Mouse (Mus musculus) left cerebral cortex, adult 18-20 months (tissue): ENCODE measurements around the gene Suco. TPM values are rescaled to one million over a fixed set of nuclear protein-coding genes. Genes with fewer than 3 reads are reported as not detected.
A peak's percentile ranks its signal among the peaks of the same experiment; 100 is the strongest.

Experiments
- DNase-seq, 2 experiments: peaks; one replicate each; pipeline ENCODE4 v3.0.0; 2021 to 2022; ENCODE audit warnings: low spot score in 2 of 2, mixed read lengths in 1 of 2
- total RNA-seq, 2 experiments: library from RNA; stranded (reverse); gene quantifications; 2 replicates each; pipeline ENCODE4 v1.2.3; 2021

Gene Suco
- total RNA-seq, 2 experiments from 2014 or later: 32.6 to 38.2 TPM

GRCm38 (mm10) chr1:161894553-161894952 is 18.1 kb upstream of the Suco start:
- no peak for DNase-seq

- DNase-seq: no peak
These were observed 17.6 kb upstream of the Suco start for GRCm38 (mm10) chr1:161894126-161894525.

- no peak for DNase-seq
These were observed 12.3 kb upstream of the Suco start for GRCm38 (mm10) chr1:161888823-161889222.

GRCm38 (mm10) chr1:161887679-161888260 is 11.3 kb upstream of the Suco start:
- DNase-seq: no peak

DNA sequence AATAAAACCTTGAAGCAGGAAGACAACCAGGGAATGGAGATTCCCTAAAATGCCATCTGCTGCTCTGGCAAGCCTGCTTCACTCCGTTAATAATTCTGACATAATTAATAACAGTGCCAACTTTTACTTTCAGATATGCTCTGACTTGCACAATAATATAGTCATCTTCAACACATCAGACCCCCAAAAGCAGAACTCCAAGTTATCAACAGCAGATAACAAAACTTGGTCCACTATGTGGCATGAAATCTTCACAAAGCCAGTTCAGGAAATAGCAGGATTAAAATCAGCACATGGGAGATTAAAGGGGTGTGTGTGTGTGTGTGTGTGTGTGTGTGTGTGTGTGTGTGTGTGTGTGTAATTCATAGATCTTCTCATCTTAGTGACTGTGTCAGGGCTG is 9.3 kb upstream of the Suco start:
- DNase-seq: no peak

DNA sequence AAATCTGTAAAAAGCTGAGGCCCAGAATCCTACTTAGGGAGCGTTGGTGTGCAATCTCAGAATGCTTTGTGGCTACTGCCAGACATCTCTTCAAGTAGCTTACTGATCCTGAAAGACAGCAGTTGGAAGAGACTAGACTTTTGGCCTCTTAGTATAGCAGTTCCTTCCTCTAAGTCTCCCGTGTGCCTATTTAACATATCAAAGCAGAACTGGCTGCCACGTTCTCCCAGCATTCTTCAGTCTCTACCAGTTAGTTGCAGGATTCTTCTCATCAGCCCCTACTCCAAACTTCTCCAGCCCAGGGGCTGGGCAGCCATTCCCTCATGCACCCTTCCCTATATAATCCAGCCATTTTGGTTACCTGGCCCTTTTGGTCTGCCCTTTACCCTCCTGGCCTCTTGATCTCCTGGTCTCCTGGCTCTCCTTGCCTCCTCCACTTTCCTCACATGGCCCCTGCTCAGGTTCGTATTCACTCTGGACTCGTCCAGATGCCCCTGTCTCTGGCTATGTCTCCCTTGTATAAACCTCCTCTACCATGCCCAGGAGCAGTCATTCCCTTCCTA is 1.2 kb upstream of the Suco start:
- DNase-seq: no peak

- DNase-seq: peak in 1 of 2 experiments; percentile 4
These were observed 553 bp downstream of the Suco start for GRCm38 (mm10) chr1:161875706-161876552.

GRCm38 (mm10) chr1:161869422-161869821 is 7.1 kb downstream of the Suco start:
- no peak for DNase-seq

DNA sequence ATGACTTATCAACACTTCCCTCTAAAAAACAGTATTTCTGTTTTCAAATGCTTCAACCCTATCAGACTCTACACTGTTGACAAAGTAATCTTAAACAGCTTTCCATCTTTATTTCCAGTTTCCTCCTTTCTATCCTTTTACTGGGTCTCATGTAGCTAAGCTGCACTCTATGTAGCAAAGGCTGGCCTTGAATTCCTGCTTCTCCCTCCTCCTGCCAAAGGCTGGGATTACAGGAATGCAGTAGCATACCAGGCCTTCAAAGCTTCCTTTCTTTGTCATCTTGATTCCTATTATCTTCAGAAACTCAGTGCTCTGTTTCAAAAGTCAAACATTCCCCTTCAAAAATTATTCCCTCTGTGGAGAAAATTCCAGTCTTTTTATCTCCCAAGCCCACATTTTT is 8.1 kb downstream of the Suco start:
- DNase-seq: no peak

DNA sequence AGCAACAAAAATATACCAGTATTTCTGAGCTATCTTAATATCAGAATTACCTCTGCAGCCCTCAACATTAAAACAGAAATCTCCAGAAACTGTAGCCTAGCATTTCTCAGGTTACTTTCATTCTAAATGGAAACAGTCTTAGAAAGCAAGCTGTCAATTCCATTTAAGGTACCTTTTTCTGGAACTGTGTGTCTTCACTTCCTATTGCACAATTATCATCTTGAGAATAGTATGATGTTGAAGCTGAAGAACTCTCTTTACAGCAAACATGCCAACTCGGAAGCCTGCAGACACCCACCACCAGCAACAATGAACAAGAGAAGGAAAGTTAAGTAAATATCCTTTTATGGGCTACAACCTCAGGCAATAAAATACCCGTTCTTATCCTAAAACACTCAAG is 12.7 kb downstream of the Suco start:
- no peak for DNase-seq

GRCm38 (mm10) chr1:161859248-161859647 is 17.2 kb downstream of the Suco start:
- no peak for DNase-seq

DNA sequence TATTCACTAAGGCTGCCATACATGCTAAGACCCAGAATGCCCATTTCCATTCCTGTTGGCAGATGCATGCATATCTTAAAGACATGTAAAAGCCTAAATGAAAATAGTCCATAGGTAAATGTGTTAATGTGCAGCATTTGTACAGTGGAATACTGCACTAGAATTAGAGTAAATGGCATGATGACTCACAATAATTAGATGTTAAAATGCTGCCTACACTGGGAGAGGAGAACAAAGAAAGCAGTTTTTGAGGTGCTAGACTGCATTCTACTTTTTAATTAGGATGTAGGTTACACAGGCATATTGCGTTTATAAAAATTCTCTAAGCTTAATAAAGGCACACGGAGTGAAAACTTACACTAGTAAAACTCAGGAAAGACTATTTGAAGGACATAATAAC is 49.8 kb downstream of the Suco start:
- DNase-seq: no peak

GRCm38 (mm10) chr1:161809428-161809827 is 67.1 kb downstream of the Suco start:
- DNase-seq: no peak

DNA sequence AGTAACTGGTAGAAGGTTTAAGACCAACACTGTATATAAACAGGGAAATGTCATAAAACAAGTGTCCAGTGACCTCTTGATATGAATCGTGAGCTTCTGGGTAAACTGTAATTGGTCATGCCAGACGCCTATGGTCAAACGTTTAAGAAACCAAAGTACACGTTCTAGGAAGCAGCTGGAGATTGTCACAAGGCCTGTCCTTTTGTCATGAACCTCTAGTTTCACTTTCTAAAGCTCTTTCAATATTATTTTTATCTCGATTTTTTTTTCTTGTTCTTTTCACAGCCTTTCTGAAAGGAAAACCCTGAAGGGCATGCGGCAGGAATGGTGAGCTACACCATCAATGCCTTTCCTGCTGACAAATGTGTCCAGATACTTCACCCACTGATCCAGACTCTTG is 67.5 kb downstream of the Suco start:
- no peak for DNase-seq

DNA sequence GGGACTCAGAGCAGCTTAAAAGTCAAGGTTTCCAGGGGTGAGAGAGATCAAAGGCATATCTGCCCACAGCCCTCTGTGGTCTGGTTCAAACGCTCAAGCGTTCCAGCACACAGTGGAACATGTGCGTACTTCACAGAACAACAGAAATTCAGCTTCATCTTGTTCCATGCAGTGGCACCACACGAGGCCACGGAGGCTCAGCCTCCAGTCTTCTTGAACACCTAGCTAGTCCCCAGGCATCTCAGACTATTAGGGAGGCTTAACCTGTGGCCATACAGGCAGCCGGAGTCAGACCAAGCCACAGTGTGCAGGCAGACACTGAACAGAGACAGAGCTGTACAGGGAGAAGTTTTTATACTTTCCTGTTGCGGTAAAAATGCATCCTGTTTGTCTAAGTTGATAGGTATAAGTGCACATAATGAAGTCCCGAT is 71.9 kb downstream of the Suco start:
- DNase-seq: no peak

DNA sequence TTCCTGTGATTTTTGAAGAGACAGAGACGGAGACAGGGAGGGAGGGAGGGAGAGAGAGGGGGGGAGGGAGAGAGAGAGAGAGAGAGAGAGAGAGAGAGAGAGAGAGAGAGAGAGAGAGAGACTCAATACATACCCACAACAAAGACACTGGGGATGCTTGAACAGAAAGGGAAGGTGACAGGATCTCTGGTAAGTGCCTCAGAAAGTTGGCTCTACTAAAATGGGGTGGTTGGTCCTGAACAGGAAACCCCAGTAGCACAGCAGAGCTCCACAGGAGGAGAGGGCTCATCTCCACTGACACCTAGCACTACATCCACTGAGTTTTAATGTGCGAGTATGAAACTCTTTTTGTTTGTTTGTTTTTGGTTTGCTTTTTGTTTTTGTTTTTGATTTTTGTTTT is 75.2 kb downstream of the Suco start:
- DNase-seq: no peak

DNA sequence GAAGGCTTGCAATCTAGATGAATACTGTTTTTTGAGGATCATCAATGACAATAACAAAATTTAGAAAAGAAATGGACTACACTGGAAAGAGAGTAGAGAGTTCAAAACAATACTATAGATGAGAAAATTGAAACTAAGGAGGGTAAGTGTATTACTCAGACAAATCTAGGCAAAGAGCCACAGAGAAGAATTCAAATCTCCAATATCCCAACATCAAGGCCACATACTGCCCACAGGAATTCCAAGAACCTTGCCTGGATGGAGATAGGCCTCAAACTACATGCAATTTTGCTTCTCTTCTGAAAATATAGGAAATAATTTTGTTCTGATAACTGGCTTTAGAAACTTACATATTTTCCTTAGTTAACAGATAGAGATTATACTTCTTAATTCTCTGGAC is 76.2 kb downstream of the Suco start:
- DNase-seq: no peak

DNA sequence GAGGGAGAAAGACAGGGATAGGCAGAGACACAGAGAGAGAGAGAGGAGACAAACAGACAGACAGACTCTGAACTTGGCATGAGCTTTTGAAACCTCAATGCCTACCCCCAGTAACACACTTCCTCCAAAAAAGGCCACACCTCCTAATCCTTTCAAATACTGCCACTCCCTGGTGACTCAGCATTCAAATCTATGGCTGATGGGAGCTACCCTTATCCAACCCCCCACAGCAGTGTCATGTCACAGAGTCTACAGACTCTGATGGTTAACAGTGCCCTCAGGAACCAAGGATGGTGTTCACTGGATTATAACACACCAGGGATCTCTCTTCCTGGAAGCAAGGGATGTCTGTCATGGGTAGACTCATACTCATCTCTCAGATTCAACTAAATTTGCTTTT is 76.7 kb downstream of the Suco start:
- DNase-seq: no peak

- no peak for DNase-seq
These were observed 77.6 kb downstream of the Suco start for GRCm38 (mm10) chr1:161798866-161799265.

DNA sequence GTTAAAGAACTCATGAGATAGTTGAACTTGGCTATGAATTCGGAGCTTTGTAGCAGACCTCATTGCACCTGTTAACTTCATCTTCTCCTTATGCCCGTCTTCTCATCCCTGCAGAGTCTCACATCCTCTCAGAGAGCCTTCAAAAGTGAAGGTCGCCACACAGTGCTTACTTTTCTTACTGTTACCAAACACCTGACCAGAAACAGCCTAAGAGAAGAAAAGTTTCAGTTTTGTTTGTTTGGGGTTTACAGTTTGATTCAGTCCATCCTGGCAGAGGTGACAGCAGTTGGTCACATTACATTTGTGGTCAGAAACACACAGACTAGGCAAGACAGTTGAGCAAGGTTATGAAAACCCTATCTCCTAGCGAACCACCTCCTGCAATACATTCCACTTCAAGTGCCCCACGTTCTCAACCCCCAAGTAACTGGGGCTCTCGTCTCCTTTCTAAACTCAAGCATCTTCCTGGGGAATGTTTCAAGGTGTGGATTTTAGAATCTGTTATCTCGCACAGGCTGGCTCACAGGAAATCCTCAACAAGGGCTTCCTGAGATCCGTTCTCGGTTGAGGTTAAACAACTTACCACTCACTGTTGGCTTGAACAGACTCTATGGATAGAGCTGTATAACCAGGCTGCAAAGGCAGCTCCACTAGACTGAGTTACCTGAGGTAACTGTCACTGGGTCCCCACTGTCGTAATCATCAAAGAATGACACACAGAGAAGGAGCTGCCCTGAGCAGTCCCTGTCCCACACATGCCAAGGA is 81.9 kb downstream of the Suco start:
- no peak for DNase-seq

GRCm38 (mm10) chr1:161793321-161793720 is 83.2 kb downstream of the Suco start:
- DNase-seq: no peak

DNA sequence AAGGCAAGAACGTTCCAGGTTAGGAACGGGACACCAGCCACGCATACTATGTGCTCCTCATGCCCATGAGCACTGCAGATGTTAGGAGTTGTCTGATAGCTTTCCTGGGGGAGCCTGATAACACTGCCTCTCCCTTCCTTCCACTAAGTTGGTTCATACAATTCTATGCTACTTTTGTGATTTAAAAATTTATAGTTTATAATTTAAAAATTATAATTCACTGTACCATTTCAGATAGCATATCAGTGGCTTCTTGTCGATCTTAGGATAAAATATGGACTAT is 83.9 kb downstream of the Suco start:
- DNase-seq: no peak
